ENCODE assay signal across 18 mouse cellular contexts in the genomic region with DNA sequence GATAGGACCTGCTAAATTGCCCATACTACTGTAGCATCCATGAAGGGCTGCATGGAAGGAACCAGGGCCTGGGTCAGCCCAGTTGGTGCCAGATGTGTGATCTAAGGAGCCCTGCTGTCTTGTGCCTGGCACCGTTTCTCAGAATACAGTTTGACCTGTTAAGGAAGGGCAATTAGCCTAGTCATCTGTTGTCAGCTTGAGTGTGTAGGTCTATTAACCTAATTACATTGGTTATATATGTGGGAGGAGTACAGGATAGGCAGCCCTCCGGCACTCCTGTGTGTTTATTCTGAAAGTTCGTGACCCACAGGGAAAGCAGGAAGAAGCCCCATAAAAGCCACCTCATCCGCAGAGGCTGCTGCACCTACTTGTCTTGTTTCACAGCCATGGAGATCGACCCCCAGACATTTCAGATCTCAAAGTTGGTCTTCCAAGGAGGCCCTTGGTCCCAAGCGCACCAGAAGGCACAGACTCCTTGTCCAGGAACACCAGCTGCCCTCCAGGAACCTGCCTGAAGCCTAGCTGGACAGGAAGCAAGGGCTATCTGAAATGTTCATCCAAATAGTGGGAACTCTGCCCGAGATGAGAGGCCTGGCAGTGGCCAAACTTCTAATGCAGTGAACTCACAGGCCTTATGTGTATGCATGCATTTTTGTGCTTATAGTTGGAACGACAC. TPM values are rescaled to one million over a fixed set of nuclear protein-coding genes. Genes with fewer than 3 reads are reported as not detected.
DNase-seq lines count a peak whose midpoint lies in the region; ATAC-seq and TF ChIP-seq lines count a peak whose summit lies in the region.
"Had no signal": no experiment of that assay in that cellular context is flagged by ENCODE, and none has a peak within 500 bp of the region (broad histone marks: within the 10 kb centered on the region; RNA-seq: fewer than 3 reads in every experiment).

No protein-coding gene starts in this region.

- H3K36me3 ChIP-seq in heart, postnatal 0 days (replicated peaks; ENCODE audit: control insufficient read depth, insufficient read depth, low read length), result peaks cover 41% of the 10 kb centered on the region
- H3K36me3 ChIP-seq in lung, postnatal 0 days (ENCODE audit: insufficient read depth, low read length), result no peaks in the 10 kb centered on the region
- peaks cover 10% of the 10 kb centered on the region for H3K36me3 ChIP-seq in midbrain, embryonic 11.5 days (ENCODE audit: control insufficient read depth, insufficient read depth, low read length)

- no peak overlapping the region for H3K4me2 ChIP-seq in heart, postnatal 0 days (ENCODE audit: low read depth, low read length)
- H3K4me2 ChIP-seq in lung, postnatal 0 days (replicated peaks; ENCODE audit: low read depth, low read length), result no peak overlapping the region
- H3K4me2 ChIP-seq in midbrain, embryonic 11.5 days, result no peak overlapping the region
- H3K4me2 ChIP-seq: forebrain, embryonic 12.5 days; hindbrain, embryonic 14.5 days; midbrain, embryonic 15.5 days had no signal

- no peak for TF ChIP-seq CTCF in cerebellum, adult 2 months (IDR thresholded peaks at IDR 0.05; ENCODE audit: borderline replicate concordance, insufficient read depth, low read depth, low read length)
- no peak for TF ChIP-seq CTCF in heart, postnatal 0 days (IDR thresholded peaks at IDR 0.05; ENCODE audit: low read depth)
- no peak for TF ChIP-seq CTCF in lung, postnatal 0 days (IDR thresholded peaks at IDR 0.05)
- no peak for TF ChIP-seq CTCF in lung, adult 2 months (IDR thresholded peaks at IDR 0.05; ENCODE audit: insufficient read depth, low read length)

- no peak for TF ChIP-seq EP300 in heart, postnatal 0 days (IDR thresholded peaks at IDR 0.05; ENCODE audit: low read depth)
- TF ChIP-seq EP300 in lung, postnatal 0 days (IDR thresholded peaks at IDR 0.05), result peak; percentile 26; the same call in 1 of the 2 replicates

- H3K27ac ChIP-seq in cerebellum, adult 2 months (ENCODE audit: insufficient read depth, low read length), result peak overlapping the region; percentile 38; the same call in 1 of the 2 replicates
- H3K27ac ChIP-seq in heart, postnatal 0 days (ENCODE audit: low read depth), result peak overlapping the region; percentile 2; the same call in 1 of the 2 replicates
- H3K27ac ChIP-seq in lung, postnatal 0 days (ENCODE audit: low read length), result 0 out of 2 replicates have a peak overlapping the region, but pooled peaks have one; percentile 10
- H3K27ac ChIP-seq in midbrain, embryonic 11.5 days (ENCODE audit: low read depth, low read length), result no peak overlapping the region
- H3K27ac ChIP-seq: forebrain, embryonic 12.5 days; hindbrain, embryonic 14.5 days; midbrain, embryonic 15.5 days had no signal

- H3K4me3 ChIP-seq in cerebellum, adult 2 months (replicated peaks; ENCODE audit: insufficient read depth, low read depth, low read length), result no peak overlapping the region
- H3K4me3 ChIP-seq in heart, postnatal 0 days (ENCODE audit: low read depth, low read length), result no peak overlapping the region
- H3K4me3 ChIP-seq in lung, postnatal 0 days (ENCODE audit: low read depth, low read length), result no peak overlapping the region
- no peak overlapping the region for H3K4me3 ChIP-seq in lung, adult 2 months (replicated peaks; ENCODE audit: extremely low read depth, low read depth, low read length)
- no peak overlapping the region for H3K4me3 ChIP-seq in midbrain, embryonic 11.5 days (ENCODE audit: low read depth, low read length)
- H3K4me3 ChIP-seq: forebrain, embryonic 12.5 days; midbrain, embryonic 15.5 days had no signal

- WGBS in cerebellum, adult 2 months, result 36% methylated on average over 8 of the region's 8 CpGs
- WGBS in heart, postnatal 0 days, result 72% methylated on average over 8 of the region's 8 CpGs
- 35% methylated on average over 8 of the region's 8 CpGs for WGBS in lung, postnatal 0 days
- 41% methylated on average over 8 of the region's 8 CpGs for WGBS in lung, adult 2 months
- 87% methylated on average over 8 of the region's 8 CpGs for WGBS in midbrain, embryonic 11.5 days

- peaks cover 25% of the 10 kb centered on the region for H3K4me1 ChIP-seq in cerebellum, adult 2 months (ENCODE audit: control insufficient read depth, insufficient read depth, low read length)
- H3K4me1 ChIP-seq in heart, postnatal 0 days (ENCODE audit: control insufficient read depth, insufficient read depth), result peaks cover 21% of the 10 kb centered on the region
- H3K4me1 ChIP-seq in lung, postnatal 0 days (ENCODE audit: insufficient read depth, low read depth, low read length), result peaks cover 10% of the 10 kb centered on the region; the same call in 1 of the 2 replicates
- H3K4me1 ChIP-seq in lung, adult 2 months (ENCODE audit: control insufficient read depth, insufficient read depth, low read length), result peaks cover 14% of the 10 kb centered on the region
- peaks cover 8% of the 10 kb centered on the region for H3K4me1 ChIP-seq in midbrain, embryonic 11.5 days (ENCODE audit: control insufficient read depth, insufficient read depth, low read length)

- no peaks in the 10 kb centered on the region for H3K27me3 ChIP-seq in cerebellum, adult 2 months (ENCODE audit: control insufficient read depth, insufficient read depth, low read length)
- no peaks in the 10 kb centered on the region for H3K27me3 ChIP-seq in heart, postnatal 0 days (ENCODE audit: control insufficient read depth, insufficient read depth, low read length)
- no peaks in the 10 kb centered on the region for H3K27me3 ChIP-seq in lung, postnatal 0 days (replicated peaks; ENCODE audit: insufficient read depth, low read length)
- no peaks in the 10 kb centered on the region for H3K27me3 ChIP-seq in midbrain, embryonic 11.5 days (ENCODE audit: control insufficient read depth, insufficient read depth, low read length)
- H3K27me3 ChIP-seq: forebrain, embryonic 12.5 days; midbrain, embryonic 15.5 days had no signal

- no peak overlapping the region for H3K9ac ChIP-seq in heart, postnatal 0 days (replicated peaks; ENCODE audit: low read depth, low read length)
- H3K9ac ChIP-seq in lung, postnatal 0 days (replicated peaks; ENCODE audit: low read depth), result no peak overlapping the region
- no peak overlapping the region for H3K9ac ChIP-seq in midbrain, embryonic 11.5 days (ENCODE audit: low read length)
- H3K9ac ChIP-seq: forebrain, embryonic 12.5 days; hindbrain, embryonic 14.5 days; midbrain, embryonic 15.5 days had no signal

- no peaks in the 10 kb centered on the region for H3K9me3 ChIP-seq in heart, postnatal 0 days (replicated peaks; ENCODE audit: control insufficient read depth, low read length)
- H3K9me3 ChIP-seq in lung, postnatal 0 days (ENCODE audit: low read length), result no peaks in the 10 kb centered on the region
- no peaks in the 10 kb centered on the region; the same call in 1 of the 2 replicates for H3K9me3 ChIP-seq in midbrain, embryonic 11.5 days (ENCODE audit: control insufficient read depth, low read length)
- H3K9me3 ChIP-seq: forebrain, embryonic 12.5 days; midbrain, embryonic 15.5 days had no signal

- no peak for TF ChIP-seq POLR2A in cerebellum, adult 2 months (IDR thresholded peaks at IDR 0.05; ENCODE audit: borderline replicate concordance, insufficient read depth, low read length)
- TF ChIP-seq POLR2A in lung, adult 2 months (IDR thresholded peaks at IDR 0.05; ENCODE audit: borderline replicate concordance, extremely low read depth, low read depth, low read length), result no peak

- no peak for ATAC-seq in heart, postnatal 0 days (ENCODE audit: insufficient read depth, low read depth)
- no peak for ATAC-seq in lung, postnatal 0 days
- ATAC-seq in midbrain, embryonic 11.5 days (ENCODE audit: low FRiP score), result no peak
- ATAC-seq: midbrain, embryonic 15.5 days had no signal

- peak; percentile 54 to 71 for DNase-seq in cerebellum, adult 2 months
- DNase-seq in cerebellum, adult 8-10 months, result no peak
- no peak for DNase-seq in heart, postnatal 0 days (ENCODE audit: low spot score)
- no peak for DNase-seq in heart, postnatal 4 days
- no peak for DNase-seq in lung, postnatal 0 days (ENCODE audit: low spot score)
- no peak for DNase-seq in lung, adult 2 months
- DNase-seq in urinary bladder, postnatal 10 days (ENCODE audit: low spot score), result no peak
- DNase-seq in midbrain, embryonic 11.5 days (ENCODE audit: low spot score, missing footprints), result no peak
- DNase-seq: adrenal gland, adult 8-10 months; gastrocnemius, postnatal 36 days; kidney, adult 18-20 months; lung, adult 18-20 months; retina, postnatal 1 day; right cerebral cortex, postnatal 4 days; thymus, adult 18-20 months had no signal

RNA-seq across cellular contexts. Expression of a gene that starts 5.4 kb away (rescaled TPM):
- polyA plus RNA-seq in cerebellum, adult 2 months (2012; rRNA removed), result 62.5 and 67.1 TPM in 2 replicates
- total RNA-seq in heart, postnatal 0 days (2014; rRNA removed; ENCODE audit: low replicate concordance), result 105 and 114 TPM in 2 replicates
- 23.1 and 24.0 TPM in 2 replicates for polyA plus RNA-seq in heart, postnatal 0 days (2015; fragmentation: Nextera tagmentation; extraction: Ambion mirVana)
- total RNA-seq in heart, postnatal 4 days (2021), result 10 to 100 TPM; 66.9 to 69.5 TPM
- polyA plus RNA-seq in lung, postnatal 0 days (2015; fragmentation: Nextera tagmentation; extraction: Ambion mirVana), result 68.4 and 79.3 TPM in 2 replicates
- polyA plus RNA-seq in lung, adult 2 months (2012; rRNA removed), result 233 and 359 TPM in 2 replicates
- polyA plus RNA-seq in midbrain, embryonic 11.5 days (2014; fragmentation: Nextera tagmentation; extraction: Ambion mirVana), result 30.2 TPM in 2 replicates

RNA-seq across cellular contexts. Expression of a gene that starts 6.0 kb away (rescaled TPM):
- polyA plus RNA-seq in cerebellum, adult 2 months (2012; rRNA removed), result 137 and 148 TPM in 2 replicates
- total RNA-seq in heart, postnatal 0 days (2014; rRNA removed; ENCODE audit: low replicate concordance), result 148 and 152 TPM in 2 replicates
- polyA plus RNA-seq in heart, postnatal 0 days (2015; fragmentation: Nextera tagmentation; extraction: Ambion mirVana), result 50.8 and 53.3 TPM in 2 replicates
- total RNA-seq in heart, postnatal 4 days (2021), result 100 to 1,000 TPM; 109 to 115 TPM
- 47.9 and 50.6 TPM in 2 replicates for polyA plus RNA-seq in lung, postnatal 0 days (2015; fragmentation: Nextera tagmentation; extraction: Ambion mirVana)
- polyA plus RNA-seq in lung, adult 2 months (2012; rRNA removed), result 86.3 and 93.3 TPM in 2 replicates
- polyA plus RNA-seq in midbrain, embryonic 11.5 days (2014; fragmentation: Nextera tagmentation; extraction: Ambion mirVana), result 129 and 130 TPM in 2 replicates

Comparison
In these comparisons a context has a peak if more than half of its experiments do, and no peak if none do; other contexts are left out.
1. DNase-seq: peak in cerebellum, adult 2 months (2 of 2); none in cerebellum, adult 8-10 months (single experiment), heart, postnatal 0 days (single experiment), heart, postnatal 4 days (single experiment), lung, postnatal 0 days (single experiment), lung, adult 2 months (single experiment), urinary bladder, postnatal 10 days (single experiment) and midbrain, embryonic 11.5 days (single experiment).